Mouse (Mus musculus): Measurements from ENCODE around the gene Hspa1a. TPM values are rescaled to one million over a fixed set of nuclear protein-coding genes. Genes with fewer than 3 reads are reported as not detected.
"Not testable (repeated sequence)": the region's sequence is repeated elsewhere in the genome, so short reads cannot be mapped to it uniquely, and the experiment has no call there.

Gene Hspa1a
- polyA plus RNA-seq, 1 experiment from 2014 or later, result 4.4 TPM

- WGBS, result 16% methylated on average over 10 of the region's 10 CpGs
- peak overlapping the region; percentile 100 for H3K9ac ChIP-seq
- H3K27me3 ChIP-seq, result peaks cover 12% of the 10 kb centered on the region
- ATAC-seq (ENCODE audit: low FRiP score, low read depth), result no peak
- no peaks in the 10 kb centered on the region for H3K9me3 ChIP-seq
- H3K4me1 ChIP-seq, result peaks cover 13% of the 10 kb centered on the region
- peak overlapping the region; percentile 97 for H3K4me3 ChIP-seq
- H3K27ac ChIP-seq, result peak overlapping the region; percentile 94
- H3K4me2 ChIP-seq (replicated peaks), result peak overlapping the region; percentile 97
- H3K36me3 ChIP-seq, result peaks cover 19% of the 10 kb centered on the region
These were observed 21.2 kb downstream of the Hspa1a start for GRCm38 (mm10) chr17:34950514-34951455.

DNA sequence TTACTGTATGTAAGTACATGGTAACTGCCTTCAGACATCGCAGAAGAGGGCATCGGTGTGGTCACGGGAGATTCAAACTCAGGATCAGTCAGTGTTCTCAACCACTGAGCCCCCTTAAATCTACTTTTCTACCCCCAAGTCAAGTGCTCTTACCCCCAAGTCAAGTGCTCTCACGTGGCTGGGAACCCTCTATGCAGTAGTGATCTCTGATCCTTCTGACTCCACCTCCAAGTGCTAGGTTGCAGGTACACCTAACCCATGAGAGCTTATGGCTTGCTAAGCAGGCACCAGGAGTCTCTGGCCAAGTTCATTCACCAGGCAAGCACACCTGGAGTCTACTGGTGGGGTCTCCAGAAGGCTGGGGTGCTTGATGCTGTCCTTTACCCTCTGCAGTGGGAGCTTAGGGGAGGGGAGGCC, 22.4 kb downstream of the Hspa1a start:
- H3K9me3 ChIP-seq, result no peaks in the 10 kb centered on the region
- H3K27ac ChIP-seq, result peak overlapping the region; percentile 94; the same call in 1 of the 2 replicates
- H3K36me3 ChIP-seq, result peaks cover 19% of the 10 kb centered on the region
- no peak for ATAC-seq (ENCODE audit: low FRiP score, low read depth)
- peak overlapping the region; percentile 97; the same call in 1 of the 2 replicates for H3K4me2 ChIP-seq (replicated peaks)
- H3K4me3 ChIP-seq, result peak overlapping the region; percentile 7; the same call in 1 of the 2 replicates
- H3K4me1 ChIP-seq, result peaks cover 13% of the 10 kb centered on the region
- 37% methylated on average over 4 of the region's 4 CpGs for WGBS
- no peaks in the 10 kb centered on the region for H3K27me3 ChIP-seq
- no peak overlapping the region for H3K9ac ChIP-seq

DNA sequence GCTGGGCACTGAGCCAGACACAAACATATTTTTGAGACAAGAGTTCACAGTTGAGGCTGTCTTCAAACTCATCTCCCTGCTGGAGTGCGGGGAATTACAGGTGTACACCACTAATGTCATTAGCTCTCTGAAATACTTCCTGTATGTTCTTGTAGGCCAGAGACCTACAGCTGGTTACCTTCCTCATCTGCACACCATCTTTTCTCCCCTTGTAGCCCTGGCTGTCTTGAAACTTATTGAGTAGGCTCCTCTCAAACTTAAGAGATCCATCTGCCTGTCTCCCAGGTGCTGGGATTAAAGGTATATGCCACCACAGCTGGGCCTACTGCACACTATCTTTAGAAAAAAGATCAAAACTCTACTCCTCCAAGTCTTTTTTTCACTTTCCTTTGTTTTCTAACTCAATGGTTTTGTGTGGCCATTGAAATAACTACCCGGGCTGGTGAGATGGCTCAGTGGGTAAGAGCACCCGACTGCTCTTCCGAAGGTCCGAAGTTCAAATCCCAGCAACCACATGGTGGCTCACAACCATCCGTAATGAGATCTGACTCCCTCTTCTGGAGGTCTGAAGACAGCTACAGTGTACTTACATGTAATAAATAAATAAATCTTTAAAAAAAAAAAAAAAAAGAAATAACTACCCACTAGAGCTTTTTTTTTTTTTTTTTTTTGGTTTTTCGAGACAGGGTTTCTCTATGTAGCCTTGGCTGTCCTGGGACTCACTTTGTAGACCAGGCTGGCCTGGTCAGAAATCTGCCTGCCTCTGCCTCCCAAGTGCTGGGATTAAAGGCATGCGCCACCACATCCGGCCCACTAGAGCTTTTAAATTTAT, 23.0 kb downstream of the Hspa1a start:
- H3K4me1 ChIP-seq, result peaks cover 13% of the 10 kb centered on the region
- not testable (repeated sequence) for H3K9ac ChIP-seq; H3K4me3 ChIP-seq; ATAC-seq (ENCODE audit: low FRiP score, low read depth); H3K4me2 ChIP-seq (replicated peaks); H3K27me3 ChIP-seq; H3K9me3 ChIP-seq
- 0 out of 2 replicates have a peak overlapping the region, but pooled peaks have one; percentile 94 for H3K27ac ChIP-seq
- peaks cover 19% of the 10 kb centered on the region for H3K36me3 ChIP-seq
- 61% methylated on average over 9 of the region's 9 CpGs for WGBS

- H3K27me3 ChIP-seq, result no peaks in the 10 kb centered on the region
- 21% methylated on average over 8 of the region's 8 CpGs for WGBS
- peaks cover 13% of the 10 kb centered on the region for H3K4me1 ChIP-seq
- H3K27ac ChIP-seq, result no peak overlapping the region
- peaks cover 19% of the 10 kb centered on the region for H3K36me3 ChIP-seq
- no peak for ATAC-seq (ENCODE audit: low FRiP score, low read depth)
- H3K9ac ChIP-seq, result no peak overlapping the region
- no peak overlapping the region for H3K4me2 ChIP-seq (replicated peaks)
- no peaks in the 10 kb centered on the region for H3K9me3 ChIP-seq
- H3K4me3 ChIP-seq, result no peak overlapping the region
These were observed 24.4 kb downstream of the Hspa1a start for GRCm38 (mm10) chr17:34947606-34948005.

- no peak for ATAC-seq (ENCODE audit: low FRiP score, low read depth)
- H3K36me3 ChIP-seq, result peaks cover 19% of the 10 kb centered on the region
- H3K4me2 ChIP-seq (replicated peaks), result no peak overlapping the region
- peaks cover 18% of the 10 kb centered on the region for H3K4me1 ChIP-seq
- 91% methylated on average over 5 of the region's 5 CpGs for WGBS
- no peaks in the 10 kb centered on the region for H3K27me3 ChIP-seq
- no peaks in the 10 kb centered on the region for H3K9me3 ChIP-seq
- no peak overlapping the region for H3K9ac ChIP-seq
- H3K4me3 ChIP-seq, result no peak overlapping the region
- H3K27ac ChIP-seq, result no peak overlapping the region
These were observed 25.3 kb downstream of the Hspa1a start for GRCm38 (mm10) chr17:34946486-34947140.

- Histone ChIP-seq H3K27ac (no peak overlapping the region), H3K4me1 (peaks cover 9% of the 10 kb centered on the region), H3K4me3 (no peak overlapping the region), H3K9ac (no peak overlapping the region), H3K36me3 (peaks cover 1% of the 10 kb centered on the region), H3K9me3 (no peaks in the 10 kb centered on the region), H3K27me3 (no peaks in the 10 kb centered on the region), H3K4me2 (replicated peaks) (no peak overlapping the region)
- ATAC-seq (ENCODE audit: low FRiP score, low read depth), result no peak
These were observed 27.6 kb downstream of the Hspa1a start for GRCm38 (mm10) chr17:34944362-34944761.

DNA sequence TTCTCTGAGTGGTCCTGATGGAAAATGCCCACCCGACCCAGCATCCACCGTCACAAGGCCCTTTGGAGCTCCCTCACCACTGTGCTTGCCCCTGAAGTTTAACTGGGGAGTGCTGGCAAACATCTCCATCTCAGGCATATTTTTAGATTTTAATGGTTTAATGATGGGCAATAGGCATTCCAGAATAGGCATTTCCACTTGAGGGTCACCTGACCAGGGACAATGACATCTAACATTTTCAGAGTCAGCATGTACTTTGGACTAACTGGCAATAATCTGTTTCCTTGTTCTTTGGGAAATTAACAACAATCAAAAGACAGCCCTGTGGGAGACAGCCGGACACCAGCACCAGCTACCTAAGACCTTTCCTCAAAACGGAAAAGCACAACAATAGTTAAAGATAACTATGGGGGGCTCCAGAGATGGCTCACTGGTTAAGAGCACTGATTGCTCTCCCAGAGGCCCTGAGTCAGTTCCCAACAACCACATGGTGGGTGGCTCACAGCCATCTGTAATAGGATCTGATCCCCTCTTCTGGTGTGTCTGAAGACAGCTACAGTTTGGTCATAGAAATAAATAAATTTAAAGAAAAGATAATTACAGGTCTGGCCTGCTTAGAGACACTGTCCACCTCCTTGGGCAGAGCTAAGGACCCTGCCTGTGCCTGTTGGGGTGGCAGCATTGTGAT, 28.7 kb downstream of the Hspa1a start:
- Histone ChIP-seq H3K27me3 (no peaks in the 10 kb centered on the region), H3K4me1 (peaks cover 9% of the 10 kb centered on the region), H3K4me3 (no peak overlapping the region), H3K9ac (0 out of 2 replicates have a peak overlapping the region, but pooled peaks have one; percentile 4), H3K9me3 (no peaks in the 10 kb centered on the region), H3K27ac (no peak overlapping the region), H3K36me3 (no peaks in the 10 kb centered on the region), H3K4me2 (replicated peaks) (no peak overlapping the region)
- no peak for ATAC-seq (ENCODE audit: low FRiP score, low read depth)
- 81% methylated on average over 4 of the region's 4 CpGs for WGBS

- Histone ChIP-seq H3K27ac (no peak overlapping the region), H3K36me3 (no peaks in the 10 kb centered on the region), H3K4me1 (peaks cover 9% of the 10 kb centered on the region), H3K27me3 (no peaks in the 10 kb centered on the region), H3K4me2 (replicated peaks) (peak overlapping the region; percentile 57), H3K9me3 (no peaks in the 10 kb centered on the region), H3K4me3 (peak overlapping the region; percentile 31), H3K9ac (peak overlapping the region; percentile 48)
- WGBS, result 5% methylated on average over 15 of the region's 15 CpGs
- ATAC-seq (ENCODE audit: low FRiP score, low read depth), result 0 out of 2 replicates have a peak, but pooled peaks have one; percentile 36
These were observed 30.5 kb downstream of the Hspa1a start for GRCm38 (mm10) chr17:34941344-34942041.

- Histone ChIP-seq H3K27me3 (no peaks in the 10 kb centered on the region), H3K4me2 (replicated peaks) (no peak overlapping the region), H3K36me3 (peaks cover 18% of the 10 kb centered on the region), H3K4me3 (no peak overlapping the region), H3K9me3 (no peaks in the 10 kb centered on the region), H3K4me1 (peaks cover 9% of the 10 kb centered on the region), H3K9ac (no peak overlapping the region), H3K27ac (no peak overlapping the region)
- no peak for ATAC-seq (ENCODE audit: low FRiP score, low read depth)
- 86% methylated on average over 6 of the region's 6 CpGs for WGBS
These were observed 33.9 kb downstream of the Hspa1a start for GRCm38 (mm10) chr17:34937960-34938505.

DNA sequence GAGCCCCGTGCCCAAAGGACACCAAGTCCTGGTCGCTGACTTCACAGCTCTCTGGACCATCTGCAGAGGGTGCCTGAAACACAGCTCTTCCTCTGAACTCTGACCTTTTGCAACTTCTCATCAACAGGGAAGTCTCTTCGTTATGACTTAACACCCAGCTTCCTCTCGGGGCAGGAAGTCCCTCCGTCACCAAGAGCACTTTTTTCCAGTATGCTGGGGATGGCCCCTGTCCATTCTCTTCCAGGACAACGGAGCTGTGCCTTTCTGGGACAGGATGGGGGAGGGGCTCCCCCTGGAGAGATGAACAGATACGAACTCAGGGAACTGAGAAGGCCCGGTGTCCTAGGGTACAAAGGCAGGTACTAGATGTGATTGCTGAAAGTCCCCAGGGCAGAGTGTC, 37.1 kb downstream of the Hspa1a start:
- 49% methylated on average over 8 of the region's 8 CpGs for WGBS
- H3K4me1 ChIP-seq, result peaks cover 11% of the 10 kb centered on the region
- ATAC-seq (ENCODE audit: low FRiP score, low read depth), result no peak
- no peaks in the 10 kb centered on the region for H3K27me3 ChIP-seq
- no peak overlapping the region for H3K4me2 ChIP-seq (replicated peaks)
- peaks cover 18% of the 10 kb centered on the region for H3K36me3 ChIP-seq
- no peak overlapping the region for H3K4me3 ChIP-seq
- H3K27ac ChIP-seq, result no peak overlapping the region
- H3K9ac ChIP-seq, result peak overlapping the region; percentile 36; the same call in 1 of the 2 replicates
- H3K9me3 ChIP-seq, result no peaks in the 10 kb centered on the region
